Mouse (Mus musculus): Measurements from ENCODE around the gene Copb1.

Copb1 gene

GRCm38 (mm10) chr7:114253885-114254833 lies at the start of gene Copb1:
Gene Copb1, minus strand, starts transcription at chr7:114254711.
- DNase-seq (ENCODE audit: low spot score in 2 of 2), result peak; percentile 93 to 94

DNA sequence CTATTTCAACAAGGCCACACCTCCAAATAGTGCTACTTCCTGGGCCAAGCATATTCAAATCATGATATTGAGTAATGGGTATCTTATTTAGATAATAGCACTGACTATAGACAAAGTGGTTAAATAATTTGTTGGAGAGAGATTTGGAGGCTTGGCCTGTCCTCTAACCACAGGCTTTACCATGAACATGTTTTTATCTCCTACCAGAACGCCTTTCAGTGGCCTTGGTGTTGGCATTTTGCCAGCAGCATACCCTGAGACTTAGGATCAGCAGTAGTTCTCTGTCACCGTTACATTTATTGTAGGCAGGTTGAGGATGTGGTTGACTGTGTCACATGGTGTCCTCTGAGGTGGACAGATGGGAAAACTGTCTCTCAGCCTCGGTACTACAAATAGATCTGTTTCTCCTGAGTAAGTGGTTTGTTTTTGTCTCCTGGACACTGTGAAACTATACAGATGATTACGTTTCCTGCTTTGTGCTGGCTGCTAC lies 46.8 kb upstream of the Copb1 start:
- DNase-seq (ENCODE audit: low spot score in 2 of 2), result peak; percentile 59

GRCm38 (mm10) chr7:114300782-114301181 lies 46.3 kb upstream of the Copb1 start:
- peak in 1 of 2 experiments; percentile 33 for DNase-seq (ENCODE audit: low spot score in 2 of 2)

- DNase-seq (ENCODE audit: low spot score in 2 of 2), result no peak
Observed at GRCm38 (mm10) chr7:114299247-114299646, 44.7 kb upstream of the Copb1 start.

- DNase-seq (ENCODE audit: low spot score in 2 of 2), result no peak
Observed at GRCm38 (mm10) chr7:114294698-114295097, 40.2 kb upstream of the Copb1 start.

- DNase-seq (ENCODE audit: low spot score in 2 of 2), result no peak
Observed at GRCm38 (mm10) chr7:114293903-114294302, 39.4 kb upstream of the Copb1 start.

DNA sequence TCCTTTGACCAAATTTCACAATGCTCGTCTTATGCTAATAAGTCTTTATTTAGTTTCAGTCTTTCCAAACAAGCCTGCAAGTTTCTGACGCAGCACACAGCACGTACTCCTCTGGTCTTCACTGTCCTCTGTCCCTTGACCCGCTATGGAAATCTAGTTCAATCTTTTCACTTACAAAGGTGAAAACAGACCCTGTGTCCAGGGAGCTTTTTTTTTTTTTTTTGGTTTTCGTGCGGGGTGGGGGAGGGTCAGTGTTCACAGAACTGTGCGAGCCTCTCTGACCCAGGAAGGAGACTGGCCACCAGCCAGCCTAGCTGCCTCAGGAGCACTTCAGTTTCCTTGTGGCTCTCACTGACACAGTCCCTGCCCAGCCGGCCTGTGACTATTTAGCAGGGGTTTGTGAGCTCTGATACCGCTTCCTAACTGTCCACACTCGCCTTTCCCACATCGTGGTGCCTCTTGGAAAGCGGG lies 38.0 kb upstream of the Copb1 start:
- DNase-seq (ENCODE audit: low spot score in 2 of 2), result peak; percentile 57 to 62

DNA sequence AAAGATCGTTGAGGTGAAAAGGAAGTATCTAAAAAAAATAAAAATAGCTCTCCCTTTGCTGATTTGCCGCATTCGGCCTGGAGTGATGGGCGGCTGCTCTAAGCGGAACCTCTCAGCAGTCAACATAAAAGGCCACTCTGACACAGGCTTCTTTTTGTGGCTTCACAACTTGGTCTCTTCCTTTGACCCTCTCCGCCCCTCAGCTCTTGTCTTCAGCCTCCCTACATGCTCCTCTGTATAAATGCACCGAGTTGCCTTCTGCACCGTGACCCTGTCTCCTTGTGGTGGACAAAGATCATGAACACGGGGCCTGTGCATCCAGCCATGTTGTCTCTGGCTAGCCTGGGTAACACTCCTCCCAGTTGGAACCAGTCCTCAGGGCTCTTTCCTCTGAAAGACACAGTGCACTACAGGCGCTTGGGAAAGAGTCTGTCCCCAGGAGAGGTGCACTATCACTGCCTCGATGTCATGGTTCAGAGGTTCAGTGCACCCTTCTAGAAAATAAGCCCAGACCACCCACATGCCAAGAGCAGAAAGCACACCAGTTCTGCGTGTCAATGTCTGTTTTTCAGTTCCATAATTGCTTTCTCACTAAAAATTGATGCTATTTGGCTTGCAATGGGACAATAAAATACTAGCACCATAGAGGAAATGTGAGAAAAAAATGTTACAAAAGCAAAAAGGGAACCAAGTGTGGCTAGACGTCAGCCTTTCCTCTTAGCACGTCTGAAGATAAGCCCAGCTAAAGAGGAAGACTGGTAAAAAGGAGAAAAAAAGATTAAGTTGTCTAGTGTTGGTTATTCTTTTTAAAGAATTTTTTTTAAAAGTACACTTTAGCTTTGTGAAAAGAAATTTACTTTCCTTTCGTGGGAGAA lies 37.2 kb upstream of the Copb1 start:
- DNase-seq (ENCODE audit: low spot score in 2 of 2), result peak; percentile 77 to 78

- no peak for DNase-seq (ENCODE audit: low spot score in 2 of 2)
Observed at GRCm38 (mm10) chr7:114290078-114290506, 35.6 kb upstream of the Copb1 start.

DNA sequence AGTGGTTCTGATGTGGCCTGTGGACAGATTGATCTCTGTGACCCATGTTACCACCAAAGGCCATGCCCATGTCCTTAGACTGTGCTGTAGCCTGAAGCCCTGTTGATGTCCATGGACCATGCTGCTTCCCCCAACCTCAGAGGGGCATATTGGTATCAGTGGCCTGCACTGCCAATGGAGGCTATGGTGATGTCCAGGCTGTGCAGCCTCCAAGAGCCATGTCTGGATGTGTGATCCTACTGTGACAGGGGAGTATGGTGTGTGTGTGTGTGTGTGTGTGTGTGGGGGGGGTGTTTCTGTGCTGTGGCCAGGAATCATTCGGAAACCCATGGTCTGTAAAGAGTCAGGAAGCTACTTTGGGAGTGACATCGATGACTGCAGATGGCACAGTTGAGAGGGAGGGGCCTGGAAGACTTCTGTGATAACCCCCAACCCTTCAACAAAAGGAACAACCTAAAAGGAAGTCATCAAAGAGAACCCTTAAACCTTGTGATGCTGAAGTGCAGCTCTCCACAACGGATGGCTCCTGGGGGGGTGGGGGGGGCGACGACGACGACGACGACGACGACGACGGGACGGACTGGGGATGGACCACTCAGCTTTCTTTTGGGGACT lies 29.9 kb upstream of the Copb1 start:
- DNase-seq (ENCODE audit: low spot score in 2 of 2), result no peak

DNA sequence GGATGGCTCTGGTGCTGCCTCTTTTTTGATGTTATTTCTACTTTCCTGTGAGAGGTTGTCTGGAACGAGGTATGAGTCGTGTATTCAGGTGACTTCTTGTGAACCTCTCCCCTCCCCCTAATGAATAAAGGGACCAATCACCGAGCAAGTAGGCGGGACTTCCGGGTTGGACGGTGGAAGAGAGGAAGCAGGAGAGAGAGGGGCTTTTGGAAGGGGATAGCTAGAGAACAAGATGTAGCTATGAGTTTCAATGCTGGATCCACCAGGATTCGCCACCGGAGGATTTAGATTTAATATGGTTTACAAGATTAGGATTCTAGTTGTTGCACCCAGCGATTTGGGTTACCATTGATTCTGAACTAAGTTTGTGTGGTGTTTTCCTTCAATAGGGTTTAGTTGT lies 28.5 kb upstream of the Copb1 start:
- no peak for DNase-seq (ENCODE audit: low spot score in 2 of 2)

DNA sequence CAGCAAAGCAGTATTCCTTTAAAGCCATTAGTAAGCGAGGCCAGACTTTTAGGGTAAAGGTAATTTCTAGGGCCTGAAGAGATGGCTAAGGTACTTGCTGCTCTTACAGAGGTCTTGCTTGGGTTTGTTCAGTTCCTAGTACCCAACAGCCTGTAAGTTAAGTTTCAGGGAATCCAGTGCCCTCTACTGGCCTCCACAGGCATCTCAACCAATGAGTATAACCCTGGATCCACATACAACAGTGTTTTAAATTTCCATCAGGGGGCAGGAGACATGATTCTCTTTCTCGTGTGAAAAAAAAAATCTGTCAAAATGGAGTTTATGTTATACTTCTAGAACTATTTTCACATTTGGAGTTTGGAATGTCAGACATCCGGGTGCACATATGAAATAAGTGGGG lies 27.2 kb upstream of the Copb1 start:
- peak; percentile 63 to 70 for DNase-seq (ENCODE audit: low spot score in 2 of 2)

DNA sequence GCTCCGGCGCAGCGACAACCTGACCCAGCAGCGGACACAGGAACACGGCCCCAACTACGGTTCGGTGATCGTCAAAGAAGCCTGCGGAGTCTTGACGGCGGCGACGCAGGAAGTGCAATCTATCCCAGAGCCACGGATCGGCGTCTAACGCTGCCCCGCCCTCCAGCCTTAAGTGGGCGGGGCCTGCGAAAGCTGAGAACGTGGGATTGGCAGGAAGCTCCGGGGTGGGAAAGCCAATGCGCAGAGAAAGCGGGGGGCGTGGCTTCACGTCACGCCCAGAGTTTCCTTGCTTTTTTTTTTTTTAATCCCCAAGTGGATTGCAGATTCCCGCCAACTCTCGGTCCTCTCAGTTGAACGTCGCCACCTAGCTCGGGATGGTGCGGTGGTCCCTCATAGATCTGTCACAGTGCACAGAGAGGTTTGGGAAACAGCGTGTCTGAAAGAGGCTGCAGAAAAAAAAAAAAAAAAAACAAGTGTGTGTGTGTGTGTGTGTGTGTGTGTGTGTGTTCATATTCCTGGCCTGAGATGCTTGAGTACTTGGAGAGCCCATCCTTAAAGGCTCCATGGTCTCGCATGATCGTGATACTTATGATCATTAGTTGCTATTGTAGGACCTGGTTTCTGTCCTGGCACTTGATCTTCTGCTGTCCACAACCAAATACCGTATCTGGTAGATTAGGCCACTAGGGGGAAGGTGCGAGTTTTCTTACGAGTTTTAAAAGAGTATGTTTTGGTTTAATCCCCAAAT lies 21.7 kb upstream of the Copb1 start, which contains the start of gene Psma1:
Psma1 (minus strand) TSS at position 114 of the 748 bp plus-strand sequence.
- DNase-seq (ENCODE audit: low spot score in 2 of 2), result peak; percentile 94 to 95

DNA sequence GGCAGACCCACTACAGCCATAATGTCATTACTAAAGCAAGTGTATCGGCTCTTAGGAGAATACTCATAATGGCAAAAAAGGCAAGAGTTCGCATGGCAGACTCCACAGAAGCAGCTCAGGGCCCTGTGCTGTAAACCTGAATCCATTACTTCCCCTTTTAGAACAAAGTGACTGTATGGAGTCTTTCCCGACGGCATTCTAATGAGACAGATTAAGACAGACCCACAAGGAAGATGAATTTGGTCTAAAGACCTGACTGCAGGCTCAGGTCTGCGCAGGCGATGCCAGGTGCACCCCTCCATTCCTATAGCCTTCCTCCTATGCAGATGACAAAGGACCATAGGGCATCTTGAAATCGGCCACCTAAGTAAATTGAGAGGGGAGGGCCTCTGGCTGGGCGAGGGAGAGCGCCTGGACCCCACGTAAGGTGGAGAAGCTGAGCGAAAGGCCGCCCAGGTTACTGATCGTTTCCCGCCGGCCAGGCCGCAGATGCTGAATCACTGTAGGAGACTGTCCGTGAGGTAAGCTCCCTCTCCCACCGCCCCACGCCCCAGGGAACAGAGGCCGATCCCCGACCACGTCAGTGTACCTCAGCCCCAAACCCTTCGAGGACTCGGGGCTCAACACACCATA lies 21.0 kb upstream of the Copb1 start:
- no peak for DNase-seq (ENCODE audit: low spot score in 2 of 2)

DNA sequence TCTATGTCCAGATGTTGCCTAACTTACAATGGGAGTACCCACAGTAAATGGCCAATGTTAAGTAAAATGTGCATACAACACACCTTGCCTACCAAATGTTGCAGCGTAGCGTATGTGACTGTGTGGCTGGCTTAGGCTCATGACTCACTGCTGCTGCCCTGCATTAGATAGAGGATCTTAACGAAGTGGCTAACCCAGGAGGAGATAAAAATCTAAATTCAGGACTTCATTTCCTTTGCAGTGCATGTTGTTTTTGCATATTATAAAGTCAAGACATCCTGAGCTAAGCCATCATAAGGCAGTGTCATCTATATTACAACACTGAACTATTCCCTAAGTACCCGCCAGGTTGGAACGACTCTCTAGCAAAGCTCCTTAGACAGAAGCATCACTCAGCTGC lies 13.9 kb upstream of the Copb1 start:
- DNase-seq (ENCODE audit: low spot score in 2 of 2), result no peak

- no peak for DNase-seq (ENCODE audit: low spot score in 2 of 2)
Observed at GRCm38 (mm10) chr7:114251684-114252083, 2.8 kb downstream of the Copb1 start.

- no peak for DNase-seq (ENCODE audit: low spot score in 2 of 2)
Observed at GRCm38 (mm10) chr7:114233980-114234379, 20.5 kb downstream of the Copb1 start.

GRCm38 (mm10) chr7:114232982-114233381 lies 21.5 kb downstream of the Copb1 start:
- no peak for DNase-seq (ENCODE audit: low spot score in 2 of 2)

GRCm38 (mm10) chr7:114231857-114232256 lies 22.7 kb downstream of the Copb1 start:
- no peak for DNase-seq (ENCODE audit: low spot score in 2 of 2)

- DNase-seq (ENCODE audit: low spot score in 2 of 2), result no peak
Observed at GRCm38 (mm10) chr7:114226521-114226920, 28.0 kb downstream of the Copb1 start.

All from spleen, postnatal 36 days (tissue).